Mouse (Mus musculus) spleen, postnatal 36 days (tissue): ENCODE data around the gene Fbxw21.
A peak's percentile ranks its signal among the peaks of the same experiment; 100 is the strongest.

ENCODE experiments used
- DNase-seq, 2 experiments: peaks; one replicate each; pipeline ENCODE4 v3.0.0; 2022; ENCODE audit warnings: low spot score in 2 of 2, mixed read lengths in 1 of 2

Fbxw21 gene

DNA sequence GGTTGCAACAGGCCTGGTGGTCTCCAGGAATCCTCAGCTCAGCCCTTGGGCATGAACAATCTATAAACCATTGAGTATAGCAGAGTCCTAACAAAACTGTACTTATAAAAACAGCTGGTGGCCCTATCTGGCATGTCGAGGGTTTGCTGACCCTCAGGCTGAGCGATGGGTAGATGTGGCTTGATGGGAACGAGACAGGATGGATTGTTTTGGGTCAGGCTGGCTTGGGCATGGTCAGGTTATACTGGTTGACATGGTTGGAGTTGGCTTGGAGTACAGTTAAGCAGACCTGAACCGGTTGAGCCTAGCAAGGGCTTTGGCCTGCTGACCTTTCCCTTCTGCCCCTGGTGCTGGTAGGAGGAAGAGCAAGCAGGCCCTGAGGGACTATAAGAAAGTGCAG, 50.7 kb downstream of the Fbxw21 start:
- DNase-seq = no peak

DNA sequence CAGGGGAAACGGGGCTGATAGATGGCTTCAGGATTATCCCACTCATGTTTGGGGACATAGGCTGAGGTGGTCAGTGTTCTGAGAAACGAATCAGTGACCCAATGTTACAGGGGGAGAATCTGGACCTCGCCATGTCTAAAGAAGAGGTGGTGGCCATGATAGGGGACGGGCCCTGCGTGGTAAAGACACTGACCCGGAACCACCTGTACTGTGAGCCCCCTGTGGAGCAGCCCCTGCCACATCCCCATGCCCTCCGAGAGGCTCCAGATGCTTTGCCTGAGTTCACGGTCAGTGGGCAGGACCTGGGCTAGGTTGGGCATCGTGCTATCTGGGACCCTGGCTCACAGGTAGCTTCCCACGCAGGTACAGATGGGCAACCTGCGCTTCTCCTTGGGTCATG, 51.6 kb downstream of the Fbxw21 start:
- no peak for DNase-seq

DNA sequence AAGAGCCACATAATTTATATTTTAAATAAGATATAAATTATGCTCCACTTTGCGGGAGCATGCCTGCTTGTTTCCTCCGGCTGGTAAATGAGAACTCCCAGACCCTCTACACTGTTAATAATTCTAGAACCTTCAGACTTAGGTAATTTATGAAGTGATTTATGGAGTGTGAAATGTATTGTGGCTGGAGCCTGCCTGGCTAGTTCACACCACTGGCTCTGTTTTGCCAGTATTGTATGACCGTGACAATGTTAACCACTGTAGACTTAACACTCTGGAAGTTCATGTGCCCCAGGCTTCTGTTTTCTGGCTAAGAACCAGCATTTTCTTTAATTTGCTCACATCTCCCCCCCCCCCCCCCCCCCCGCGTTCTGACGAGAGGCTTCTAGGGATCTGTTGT, 54.5 kb downstream of the Fbxw21 start:
- DNase-seq = no peak

DNA sequence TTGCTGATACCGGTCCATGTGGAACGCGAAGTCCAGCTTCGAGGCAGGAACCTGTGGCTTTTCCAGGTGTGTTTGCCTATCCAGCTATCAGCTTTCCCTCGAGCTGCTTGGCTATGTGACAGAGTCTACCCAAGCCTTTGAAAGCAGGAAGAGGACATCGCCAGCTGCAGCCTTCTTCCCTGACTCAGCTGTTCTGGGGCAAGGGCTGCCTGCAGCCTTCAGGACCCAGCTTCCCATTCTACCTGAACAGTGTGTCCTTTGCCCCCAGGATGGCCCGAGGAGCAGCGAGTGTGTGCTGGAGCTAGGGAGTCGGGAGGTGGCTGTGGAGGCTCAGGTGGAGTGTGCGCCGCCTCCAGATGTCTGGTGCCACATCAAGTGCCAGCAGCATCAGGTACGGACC, 56.2 kb downstream of the Fbxw21 start:
- no peak for DNase-seq

DNA sequence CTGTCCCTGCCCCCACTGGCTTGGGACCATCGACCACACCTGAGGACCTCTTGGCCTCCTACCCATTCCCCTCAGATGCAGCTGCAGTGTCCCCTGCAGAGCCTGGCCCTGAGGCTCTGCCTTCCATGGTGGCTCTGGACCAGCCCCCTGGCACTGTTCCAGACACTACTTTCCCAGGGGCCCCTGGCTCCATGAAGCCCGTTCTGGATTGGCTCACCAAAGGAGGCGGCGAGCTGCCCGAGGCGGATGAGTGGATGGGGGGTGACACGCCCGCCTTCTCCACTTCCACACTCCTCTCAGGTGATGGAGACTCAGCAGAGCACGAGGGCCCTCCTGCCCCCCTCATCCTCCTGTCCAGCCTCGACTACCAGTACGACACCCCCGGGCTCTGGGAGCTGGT, 56.8 kb downstream of the Fbxw21 start:
- DNase-seq = no peak

DNA sequence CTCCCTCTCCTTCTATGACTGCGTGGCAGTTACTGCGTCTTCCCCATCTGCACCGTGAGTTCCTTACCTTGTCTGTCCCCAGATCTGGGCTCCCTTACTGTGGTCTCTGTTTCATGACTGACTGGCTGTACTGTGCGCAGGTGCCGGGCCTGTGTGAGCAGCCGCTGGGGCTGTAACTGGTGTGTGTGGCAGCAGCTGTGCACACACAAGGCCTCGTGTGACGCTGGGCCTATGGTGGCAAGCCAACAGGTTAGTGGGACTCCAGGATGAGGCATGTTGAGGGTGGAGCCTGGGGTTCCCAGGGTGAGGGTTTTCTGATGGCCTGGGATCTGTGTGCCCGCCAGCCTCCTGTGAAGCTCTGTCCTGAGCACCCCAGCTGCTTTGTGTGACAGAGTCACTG, 57.8 kb downstream of the Fbxw21 start:
- no peak for DNase-seq

DNA sequence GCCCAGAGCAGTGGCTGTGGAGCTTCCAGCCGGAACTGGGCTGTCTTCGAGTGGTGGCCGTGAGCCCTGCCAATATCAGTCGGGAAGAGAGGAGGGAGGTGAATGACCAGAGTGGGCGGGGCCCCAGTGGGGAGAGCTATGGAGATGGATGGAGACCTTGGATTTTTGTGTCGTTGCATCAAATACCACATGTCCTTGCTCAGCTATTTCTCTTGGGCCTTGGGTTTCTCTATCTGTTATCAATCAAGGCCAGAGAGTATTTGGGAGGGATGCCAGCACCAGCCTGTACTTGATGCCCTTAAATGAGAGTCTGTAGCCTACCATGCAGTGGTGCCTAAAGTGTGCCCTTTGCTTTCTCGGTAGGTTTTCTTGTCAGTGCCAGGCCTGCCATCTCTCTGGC, 58.6 kb downstream of the Fbxw21 start:
- no peak for DNase-seq

DNA sequence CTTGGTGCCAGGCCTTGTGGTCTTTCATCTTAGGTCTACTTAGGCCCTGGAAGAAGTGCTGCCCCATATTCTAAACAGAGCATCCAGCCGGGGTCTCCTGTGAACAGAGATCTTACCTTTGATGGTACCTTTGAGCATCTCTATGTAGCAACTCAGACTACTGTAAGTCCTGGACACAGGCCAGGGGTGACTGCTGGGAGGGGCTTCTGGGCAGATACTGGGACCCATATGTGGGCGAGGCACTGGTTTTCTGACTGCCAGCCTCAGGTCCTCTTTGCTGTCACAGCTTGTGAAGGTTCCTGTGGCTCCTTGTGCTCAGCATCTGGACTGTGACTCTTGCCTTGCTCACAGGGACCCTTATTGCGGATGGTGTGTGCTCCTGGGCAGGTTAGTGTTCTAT, 59.3 kb downstream of the Fbxw21 start:
- no peak for DNase-seq

GRCm38 (mm10) chr9:109101933-109102445, 59.9 kb downstream of the Fbxw21 start:
- DNase-seq = no peak

GRCm38 (mm10) chr9:109100307-109100928, 61.4 kb downstream of the Fbxw21 start:
- no peak for DNase-seq

GRCm38 (mm10) chr9:109098969-109099368, 62.9 kb downstream of the Fbxw21 start:
- no peak for DNase-seq

- DNase-seq = no peak
These were observed 63.5 kb downstream of the Fbxw21 start for GRCm38 (mm10) chr9:109098366-109098765.

GRCm38 (mm10) chr9:109097831-109098230, 64.0 kb downstream of the Fbxw21 start:
- no peak for DNase-seq

- DNase-seq = no peak
These were observed 64.5 kb downstream of the Fbxw21 start for GRCm38 (mm10) chr9:109097291-109097690.

DNA sequence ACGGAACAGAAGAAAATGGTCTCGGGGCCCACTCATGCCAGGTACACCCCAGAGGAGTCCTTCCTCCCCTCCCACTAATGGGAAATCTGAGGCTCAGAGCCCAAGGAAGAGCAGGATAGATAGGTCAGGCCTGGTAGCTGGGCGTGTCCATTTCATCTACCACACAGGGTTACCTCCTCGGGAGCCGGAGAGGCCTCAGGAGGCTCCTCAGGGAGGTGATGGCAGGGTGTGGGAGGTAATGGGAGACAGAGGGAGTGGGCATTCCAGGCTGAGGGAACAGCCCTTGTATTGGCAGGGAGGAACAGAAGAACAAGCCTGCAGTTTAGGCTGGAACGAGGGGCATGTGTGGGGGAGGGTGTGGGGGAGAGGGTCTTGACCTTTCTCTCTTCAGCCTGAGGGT, 65.0 kb downstream of the Fbxw21 start:
- no peak for DNase-seq

- DNase-seq = no peak
These were observed 65.6 kb downstream of the Fbxw21 start for GRCm38 (mm10) chr9:109096251-109096661.

GRCm38 (mm10) chr9:109095137-109095982, 66.5 kb downstream of the Fbxw21 start, which contains the start of gene Plxnb1:
Gene Plxnb1, plus strand, starts transcription at chr9:109095389.
- DNase-seq = peak; percentile 30 to 43

- DNase-seq = no peak
These were observed 67.2 kb downstream of the Fbxw21 start for GRCm38 (mm10) chr9:109094553-109095136.

- no peak for DNase-seq
These were observed 67.9 kb downstream of the Fbxw21 start for GRCm38 (mm10) chr9:109093786-109094552.

- DNase-seq = no peak
These were observed 69.0 kb downstream of the Fbxw21 start for GRCm38 (mm10) chr9:109092799-109093198.

GRCm38 (mm10) chr9:109091802-109092201, 70.0 kb downstream of the Fbxw21 start:
- DNase-seq = no peak

GRCm38 (mm10) chr9:109090446-109090845, 71.4 kb downstream of the Fbxw21 start:
- no peak for DNase-seq
